Mouse (Mus musculus) C2C12 (cell line): Measurements from ENCODE around the gene Nrd1. TPM values are rescaled to one million over a fixed set of nuclear protein-coding genes. Genes with fewer than 3 reads are reported as not detected.

Experiments used
- H3K27me3 ChIP-seq: one replicate; pipeline ENCODE4 v1.6.1; 2011; ENCODE audit not compliant: control insufficient read depth, insufficient read depth, insufficient read length
- H3K36me3 ChIP-seq: one replicate; pipeline ENCODE4 v1.6.1; 2011; ENCODE audit not compliant: control insufficient read depth, insufficient read depth
- H3K4me3 ChIP-seq: one replicate; pipeline ENCODE4 v1.5.1; 2011; ENCODE audit warnings: mild to moderate bottlenecking, control low read depth; ENCODE audit not compliant: poor library complexity, insufficient read depth, severe bottlenecking
- H3K79me2 ChIP-seq: one replicate; pipeline ENCODE4 v1.6.1; 2011; ENCODE audit not compliant: control insufficient read depth, insufficient read depth
- H3K79me3 ChIP-seq: one replicate; pipeline ENCODE4 v1.6.1; 2011; ENCODE audit warnings: low read depth, control low read depth
- H3ac ChIP-seq: one replicate; pipeline ENCODE3; 2011; ENCODE audit warnings: low read depth; ENCODE audit not compliant: control insufficient read depth, insufficient read length
- CEBPB ChIP-seq: IDR thresholded peaks from one replicate; pipeline ENCODE4 v1.6.1; 2011; ENCODE audit warnings: low read depth, mild to moderate bottlenecking, control low read depth, moderate library complexity
- CTCF ChIP-seq: IDR thresholded peaks from one replicate; pipeline ENCODE4 v1.5.1; 2011; ENCODE audit not compliant: control insufficient read depth, insufficient read depth, insufficient read length
- FOSL1 ChIP-seq: IDR thresholded peaks from one replicate; pipeline ENCODE4 v1.8.0; 2011; ENCODE audit warnings: mild to moderate bottlenecking, low read length; ENCODE audit not compliant: poor library complexity, insufficient read depth, severe bottlenecking
- MAX ChIP-seq: IDR thresholded peaks from one replicate; pipeline ENCODE4 v1.6.1; 2011; ENCODE audit warnings: mild to moderate bottlenecking, control low read depth
- MYOD1 ChIP-seq: IDR thresholded peaks from one replicate; pipeline ENCODE4 v1.6.1; 2011; ENCODE audit warnings: low read depth; ENCODE audit not compliant: control insufficient read depth, insufficient read length
- MYOG ChIP-seq: IDR thresholded peaks from one replicate; pipeline ENCODE4 v1.6.1; 2011; ENCODE audit not compliant: control insufficient read depth, insufficient read length; ENCODE audit errors: extremely low read depth
- USF1 ChIP-seq: IDR thresholded peaks from one replicate; pipeline ENCODE4 v1.6.1; 2011; ENCODE audit warnings: low read depth, mild to moderate bottlenecking, control low read depth, moderate library complexity
- polyA plus RNA-seq: library from polyadenylated mRNA; unstranded; fragments of >200 nt; fragmentation: generic; extraction: Trizol; gene quantifications from one replicate; pipeline ENCODE4 v1.2.1, GENCODE M21; 2012; ENCODE audit warnings: missing spikeins

The Nrd1 gene
- polyA plus RNA-seq, 1 experiment, result 30.7 TPM

DNA sequence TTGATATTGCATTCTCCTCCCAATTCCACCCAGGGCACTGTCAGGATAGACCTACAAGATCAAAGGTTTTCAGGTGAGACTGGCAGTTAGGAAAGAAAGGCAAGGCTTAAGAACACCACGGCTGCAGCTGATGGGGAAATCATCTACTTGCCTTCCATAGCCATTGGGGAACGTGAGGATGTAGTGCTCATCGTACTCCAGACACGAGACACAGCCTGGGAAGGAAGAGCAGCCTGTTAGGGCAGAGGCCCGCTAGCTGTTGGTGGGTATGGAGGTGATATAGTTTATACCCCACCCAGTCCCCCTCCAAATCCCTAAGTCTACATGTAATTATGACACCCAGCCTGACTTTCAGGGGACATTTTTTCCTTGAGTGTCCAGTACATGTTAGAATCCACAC, 65.3 kb downstream of the Nrd1 start:
- Histone ChIP-seq H3K36me3 (peaks cover 92% of the 10 kb centered on the region), H3K79me3 (no peaks in the 10 kb centered on the region), H3ac (no peak overlapping the region), H3K4me3 (no peak overlapping the region), H3K27me3 (no peaks in the 10 kb centered on the region), H3K79me2 (no peaks in the 10 kb centered on the region)
- TF ChIP-seq MAX (no peak), CTCF (no peak), MYOG (no peak), MYOD1 (no peak), FOSL1 (no peak), CEBPB (no peak), USF1 (no peak)

- Histone ChIP-seq H3ac (no peak overlapping the region), H3K27me3 (no peaks in the 10 kb centered on the region), H3K79me3 (no peaks in the 10 kb centered on the region), H3K4me3 (no peak overlapping the region), H3K36me3 (peaks cover 40% of the 10 kb centered on the region), H3K79me2 (no peaks in the 10 kb centered on the region)
- TF ChIP-seq FOSL1, result no peak
- TF ChIP-seq USF1, result no peak
Measured at GRCm38 (mm10) chr4:109072891-109073290, 72.4 kb downstream of the Nrd1 start.

- Histone ChIP-seq H3K79me3 (no peaks in the 10 kb centered on the region), H3ac (no peak overlapping the region), H3K36me3 (peaks cover 37% of the 10 kb centered on the region), H3K79me2 (no peaks in the 10 kb centered on the region), H3K27me3 (no peaks in the 10 kb centered on the region), H3K4me3 (no peak overlapping the region)
- TF ChIP-seq MYOD1, result no peak
- TF ChIP-seq MAX, result no peak
- no peak for TF ChIP-seq MYOG
- no peak for TF ChIP-seq USF1
- no peak for TF ChIP-seq FOSL1
- no peak for TF ChIP-seq CEBPB
- TF ChIP-seq CTCF, result no peak
Measured at GRCm38 (mm10) chr4:109073296-109073695, 72.8 kb downstream of the Nrd1 start.

- TF ChIP-seq MYOG, result no peak
- no peak for TF ChIP-seq CTCF
- TF ChIP-seq MYOD1, result no peak
- no peak for TF ChIP-seq MAX
- no peak for TF ChIP-seq FOSL1
- TF ChIP-seq CEBPB, result no peak
- TF ChIP-seq USF1, result no peak
- Histone ChIP-seq H3ac (no peak overlapping the region), H3K4me3 (no peak overlapping the region), H3K79me3 (no peaks in the 10 kb centered on the region), H3K27me3 (no peaks in the 10 kb centered on the region), H3K79me2 (no peaks in the 10 kb centered on the region), H3K36me3 (peaks cover 23% of the 10 kb centered on the region)
Measured at GRCm38 (mm10) chr4:109078941-109079340, 78.5 kb downstream of the Nrd1 start.

DNA sequence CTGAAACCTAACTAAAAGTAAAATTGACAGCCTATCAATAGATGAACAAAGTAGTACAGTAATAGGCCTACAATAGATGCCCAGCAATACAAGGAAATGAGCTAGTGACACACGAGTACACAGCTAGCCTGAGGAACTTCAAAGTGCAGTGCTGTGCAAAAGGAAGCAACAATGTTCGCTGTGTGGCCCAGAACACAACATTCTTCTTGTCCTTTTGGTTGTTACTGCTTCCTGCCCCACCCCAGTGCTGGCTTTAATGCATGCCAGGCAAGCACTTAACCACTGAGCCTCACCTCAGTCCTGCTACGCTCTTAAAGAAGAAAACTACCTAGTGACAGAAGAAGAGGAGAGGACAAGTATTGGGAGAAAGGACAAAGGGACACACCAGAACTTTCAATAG, 79.2 kb downstream of the Nrd1 start:
- Histone ChIP-seq H3K79me2 (no peaks in the 10 kb centered on the region), H3K79me3 (no peaks in the 10 kb centered on the region)

GRCm38 (mm10) chr4:109080118-109080517, 79.7 kb downstream of the Nrd1 start:
- Histone ChIP-seq H3K4me3 (no peak overlapping the region), H3K79me2 (no peaks in the 10 kb centered on the region), H3K36me3 (peaks cover 29% of the 10 kb centered on the region), H3K27me3 (no peaks in the 10 kb centered on the region), H3K79me3 (no peaks in the 10 kb centered on the region), H3ac (no peak overlapping the region)
- TF ChIP-seq CTCF, result no peak
- TF ChIP-seq MAX, result no peak
- TF ChIP-seq MYOG, result no peak
- TF ChIP-seq CEBPB, result no peak
- no peak for TF ChIP-seq MYOD1

More for the DNA sequence above, 79.2 kb downstream of the Nrd1 start:
- Histone ChIP-seq H3K27me3 (no peaks in the 10 kb centered on the region), H3ac (no peak overlapping the region), H3K4me3 (no peak overlapping the region), H3K36me3 (peaks cover 29% of the 10 kb centered on the region)
- TF ChIP-seq FOSL1 (no peak), USF1 (no peak), CEBPB (no peak), MAX (no peak), CTCF (no peak), MYOG (no peak), MYOD1 (no peak)
